Mouse (Mus musculus): ENCODE measurements around the gene Mgst1. TPM values are rescaled to one million over a fixed set of nuclear protein-coding genes. Genes with fewer than 3 reads are reported as not detected.

Gene Mgst1
- 55.6 TPM for polyA plus RNA-seq (2015; fragmentation: Illumina TruSeq; extraction: RNeasy Lipid Tissue Mini Kit (QIAGEN cat#74804); ENCODE audit: insufficient read depth, low replicate concordance)

GRCm38 (mm10) chr6:138139930-138140329 is at the start of gene Mgst1:
Gene Mgst1 (plus strand): TSS chr6:138140316.

Other genes starting within 250 kb of the Mgst1 start
- not detected for gene Slc15a5, start 60.4 kb upstream of the Mgst1 start, polyA plus RNA-seq (2015; fragmentation: Illumina TruSeq; extraction: RNeasy Lipid Tissue Mini Kit (QIAGEN cat#74804); ENCODE audit: insufficient read depth, low replicate concordance)

All from spleen, adult 10 weeks (tissue).